5 mouse cellular contexts compared by ENCODE assay signal in the genomic region with DNA sequence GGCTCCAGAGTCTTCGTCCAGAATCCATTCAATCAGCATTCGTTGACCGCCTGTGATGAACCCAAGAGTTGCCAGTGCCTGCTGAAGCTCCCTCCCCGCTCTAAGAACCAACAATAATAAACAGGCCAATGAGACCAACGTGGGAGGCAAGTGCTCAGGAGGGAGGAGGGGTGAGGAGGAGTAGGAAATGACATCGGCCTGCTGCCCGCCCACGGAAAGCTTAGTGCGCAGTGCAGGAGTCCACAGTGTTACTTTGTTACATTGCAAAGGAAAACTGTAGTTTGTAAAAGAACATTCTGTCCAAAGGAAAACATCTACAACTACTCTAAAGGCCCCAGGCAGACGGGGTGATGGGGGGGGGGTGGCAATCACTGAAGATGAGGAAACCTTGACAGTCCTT.
"Had no signal": no experiment of that assay in that cellular context is flagged by ENCODE, and none has a peak within 500 bp of the region (broad histone marks: within the 10 kb centered on the region; RNA-seq: fewer than 3 reads in every experiment).

No protein-coding gene starts in this region.

- DNase-seq: kidney, adult 8-10 months; left cerebral cortex, postnatal 4 days; lung, adult 18-20 months; right cerebral cortex, adult 18-20 months; right cerebral cortex, postnatal 25 days had no signal
